Mouse (Mus musculus): Measurements from ENCODE around the gene Prtg.
A peak's percentile ranks its signal among the peaks of the same experiment; 100 is the strongest.

Gene Prtg

GRCm38 (mm10) chr9:72867434-72867833, 60.8 kb downstream of the Prtg start:
- DNase-seq: no peak

- no peak for DNase-seq
These were observed 62.1 kb downstream of the Prtg start for GRCm38 (mm10) chr9:72868774-72869173.

- no peak for DNase-seq
These were observed 65.0 kb downstream of the Prtg start for GRCm38 (mm10) chr9:72871506-72872297.

- no peak for DNase-seq
These were observed 65.8 kb downstream of the Prtg start for GRCm38 (mm10) chr9:72872298-72873130.

- DNase-seq: no peak
These were observed 69.2 kb downstream of the Prtg start for GRCm38 (mm10) chr9:72875878-72876277.

- DNase-seq: no peak
These were observed 71.2 kb downstream of the Prtg start for GRCm38 (mm10) chr9:72877905-72878304.

- DNase-seq: no peak
These were observed 72.0 kb downstream of the Prtg start for GRCm38 (mm10) chr9:72878656-72879055.

- no peak for DNase-seq
These were observed 72.9 kb downstream of the Prtg start for GRCm38 (mm10) chr9:72879601-72880000.

GRCm38 (mm10) chr9:72880225-72880960, 73.7 kb downstream of the Prtg start:
- no peak for DNase-seq

- DNase-seq: peak; percentile 16 to 31
These were observed 74.5 kb downstream of the Prtg start for GRCm38 (mm10) chr9:72881026-72881768.

GRCm38 (mm10) chr9:72883940-72884339, 77.3 kb downstream of the Prtg start:
- peak; percentile 38 to 61 for DNase-seq

GRCm38 (mm10) chr9:72889777-72890176, 83.1 kb downstream of the Prtg start:
- DNase-seq: peak in 1 of 2 experiments; percentile 32

GRCm38 (mm10) chr9:72890499-72891085, 83.9 kb downstream of the Prtg start:
- DNase-seq: no peak

- no peak for DNase-seq
These were observed 86.1 kb downstream of the Prtg start for GRCm38 (mm10) chr9:72892761-72893160.

- DNase-seq: no peak
These were observed 88.2 kb downstream of the Prtg start for GRCm38 (mm10) chr9:72894796-72895352.

- no peak for DNase-seq
These were observed 95.4 kb downstream of the Prtg start for GRCm38 (mm10) chr9:72902057-72902456.

- DNase-seq: no peak
These were observed 95.9 kb downstream of the Prtg start for GRCm38 (mm10) chr9:72902611-72903010.

GRCm38 (mm10) chr9:72906693-72907103, 100.0 kb downstream of the Prtg start:
- peak in 1 of 2 experiments; percentile 14 for DNase-seq

- no peak for DNase-seq
These were observed 104.7 kb downstream of the Prtg start for GRCm38 (mm10) chr9:72911381-72911780.

GRCm38 (mm10) chr9:72913551-72913950, 106.9 kb downstream of the Prtg start:
- DNase-seq: no peak

GRCm38 (mm10) chr9:72915728-72916127, 109.1 kb downstream of the Prtg start:
- DNase-seq: no peak

- no peak for DNase-seq
These were observed 116.4 kb downstream of the Prtg start for GRCm38 (mm10) chr9:72923068-72923467.

Measured in cerebellum, postnatal 25 days (tissue).